Mouse (Mus musculus) CH12F3 (cell line): ENCODE measurements at regions not wholly inside any gene's neighbourhood (a gene's known extent, or its start where the extent isn't known, plus 50 kb on each side); places are given as distances from the start of the nearest gene placed in this dataset.

Experiments used
- in situ Hi-C: fragments of 300-500 bp; cut with MboI; formaldehyde crosslinking; loops from 2 replicates; pipeline ENCODE4 v1.14.3; 2020; ENCODE audit warnings: low sequenced_read_pairs

DNA sequence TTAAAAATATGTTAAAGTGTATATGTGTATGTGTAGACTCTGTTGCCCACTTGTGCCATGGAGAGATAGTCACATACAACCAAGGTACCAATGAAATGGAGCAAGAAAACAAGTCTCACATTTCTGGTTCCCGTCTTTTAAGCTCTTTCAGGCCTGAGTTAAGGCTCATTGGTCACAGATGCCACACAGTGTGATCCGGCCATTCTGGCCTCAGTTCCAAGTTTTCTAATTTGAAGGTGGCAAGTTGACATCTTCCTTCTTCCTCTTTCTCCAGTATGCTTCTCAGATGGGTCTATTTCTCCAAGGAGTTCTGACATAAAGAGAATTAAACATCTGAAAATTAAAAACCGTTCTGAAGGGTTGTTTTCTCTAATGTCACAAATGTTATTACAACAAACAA, 66.9 kb upstream of the Zfp703 start:
- in situ Hi-C loops: no loop called here

DNA sequence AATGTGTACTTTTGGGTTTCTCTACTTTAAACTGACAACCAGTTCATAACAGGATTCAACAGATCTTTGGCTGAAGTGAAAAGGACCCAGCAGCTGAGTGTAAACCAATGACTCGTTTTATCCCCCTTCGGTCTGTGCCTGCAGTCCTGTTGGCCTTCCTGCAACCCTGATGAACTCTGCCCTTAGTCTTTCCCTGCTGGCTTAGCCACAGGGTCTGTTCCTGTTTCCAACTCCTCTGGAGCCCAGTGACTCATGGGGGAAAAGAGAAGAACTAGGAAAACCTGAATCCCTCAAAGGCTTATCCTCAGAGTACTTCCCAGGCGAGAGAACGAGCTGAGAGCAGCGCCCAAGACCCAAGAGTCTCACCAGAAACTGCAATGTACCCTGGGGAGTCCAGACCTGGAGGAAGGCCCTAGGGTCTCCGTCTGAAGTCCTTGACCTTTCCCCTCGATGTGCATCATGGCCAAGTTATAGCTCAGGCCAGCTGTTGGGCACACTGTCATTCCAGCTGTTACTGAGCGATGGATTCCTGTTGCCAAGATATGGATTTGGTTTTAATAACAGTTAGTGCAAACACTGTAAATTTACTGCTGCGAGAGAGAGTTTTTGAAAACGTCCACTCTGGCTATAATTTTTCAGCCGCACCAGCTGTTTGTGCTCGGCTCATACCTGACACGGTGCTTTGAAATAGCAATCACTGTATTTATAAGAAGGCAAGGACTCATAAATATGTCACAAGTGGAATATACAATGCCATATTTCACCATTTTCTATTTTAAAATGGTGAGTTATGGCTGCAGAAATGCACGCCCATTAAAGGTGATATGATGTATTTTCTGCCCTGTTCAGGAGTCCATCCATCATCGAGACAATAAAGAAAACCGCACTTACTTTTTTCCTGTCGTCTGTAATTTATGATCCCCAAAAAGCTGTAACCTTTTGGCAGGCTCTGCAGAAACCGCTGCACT, 63.3 kb upstream of the Zfp703 start:
- in situ Hi-C loops: no loop called here

DNA sequence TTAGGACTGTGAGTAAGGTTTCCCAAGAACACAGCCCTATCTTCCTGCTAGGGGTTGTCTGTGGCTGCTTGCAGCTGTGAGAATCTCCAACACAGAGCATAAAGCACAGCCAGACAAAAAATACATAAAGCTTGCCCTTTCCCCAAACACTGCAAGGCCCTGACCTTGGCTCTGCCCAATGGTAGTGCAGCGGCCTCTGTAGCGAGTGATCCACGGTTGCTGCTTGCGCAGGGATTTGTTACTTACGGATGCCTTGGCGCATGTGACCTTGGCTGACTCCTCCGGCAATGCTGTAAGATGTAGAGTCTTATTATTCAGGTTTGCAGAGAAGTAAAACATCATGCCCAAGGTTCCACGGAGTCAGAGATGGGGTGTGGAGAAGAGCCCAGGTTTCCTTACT, 61.4 kb upstream of the Zfp703 start:
- in situ Hi-C loops: no loop called here

DNA sequence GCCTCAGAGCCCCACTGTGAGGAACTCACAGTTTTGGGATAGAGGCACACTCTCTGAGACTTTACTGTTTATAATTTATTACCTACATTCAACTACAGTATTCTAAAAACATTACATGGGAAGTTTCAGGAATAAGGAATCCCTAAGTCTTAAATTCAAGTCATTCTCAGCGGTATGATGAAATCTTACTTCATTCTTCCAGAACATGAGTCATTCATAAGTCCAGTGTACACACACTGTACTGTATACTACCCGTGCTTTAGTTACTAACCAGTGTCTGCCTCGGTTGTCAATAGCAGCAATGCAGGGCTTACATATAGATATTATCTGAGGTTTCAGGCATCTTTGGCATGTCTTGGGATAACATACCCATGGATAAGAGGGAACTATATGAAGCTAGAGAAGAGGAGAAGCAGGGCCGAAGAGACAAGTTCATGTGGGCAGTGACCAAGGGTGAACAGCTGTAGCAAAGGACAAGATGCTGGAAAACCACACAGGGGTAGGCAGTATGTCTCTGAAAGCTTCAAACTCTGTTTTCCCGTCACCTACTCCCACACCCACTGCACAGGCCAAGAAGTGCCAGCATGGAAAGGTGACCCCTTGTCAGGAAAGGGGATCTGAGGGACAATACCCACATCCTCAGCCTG, 55.5 kb upstream of the Zfp703 start:
- in situ Hi-C loops: no loop called here

DNA sequence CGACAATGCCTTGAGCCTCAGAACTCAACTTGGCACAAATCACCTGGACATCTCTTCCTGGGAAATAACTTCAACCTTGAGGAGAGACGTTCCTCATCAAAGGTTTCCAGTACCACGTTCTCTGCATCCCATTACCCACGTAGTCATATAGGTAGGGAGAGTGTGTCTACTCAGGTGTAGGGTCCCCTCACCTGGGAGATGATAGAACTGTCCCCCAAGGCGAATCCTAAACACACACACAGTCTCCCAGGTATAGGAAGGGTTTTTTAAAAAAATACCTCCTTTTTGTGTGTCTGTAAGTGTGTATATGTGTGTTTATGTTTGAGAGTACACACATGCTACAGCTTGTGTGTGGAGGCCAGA, 55.0 kb upstream of the Zfp703 start:
- in situ Hi-C loops: no loop called here

- in situ Hi-C loops: no loop called here
Measured at GRCm38 (mm10) chr8:26923166-26923565, 54.0 kb upstream of the Zfp703 start.
